Mouse (Mus musculus): ENCODE measurements at regions not wholly inside any gene's neighbourhood (a gene's known extent, or its start where the extent isn't known, plus 50 kb on each side); places are given as distances from the start of the nearest gene placed in this dataset.

GRCm38 (mm10) chr16:97686561-97686960, 75.6 kb upstream of the Tmprss2 start:
- no peak for DNase-seq (ENCODE audit: low spot score in 2 of 2)

- no peak for DNase-seq (ENCODE audit: low spot score in 2 of 2)
These were observed 74.7 kb upstream of the Tmprss2 start for GRCm38 (mm10) chr16:97685603-97686285.

GRCm38 (mm10) chr16:97681191-97681590, 70.2 kb upstream of the Tmprss2 start:
- DNase-seq (ENCODE audit: low spot score in 2 of 2): no peak

- DNase-seq (ENCODE audit: low spot score in 2 of 2): no peak
These were observed 68.8 kb upstream of the Tmprss2 start for GRCm38 (mm10) chr16:97679820-97680219.

GRCm38 (mm10) chr16:97679252-97679651, 68.3 kb upstream of the Tmprss2 start:
- DNase-seq (ENCODE audit: low spot score in 2 of 2): no peak

- no peak for DNase-seq (ENCODE audit: low spot score in 2 of 2)
These were observed 66.6 kb upstream of the Tmprss2 start for GRCm38 (mm10) chr16:97677621-97678020.

- no peak for DNase-seq (ENCODE audit: low spot score in 2 of 2)
These were observed 62.6 kb upstream of the Tmprss2 start for GRCm38 (mm10) chr16:97673576-97673975.

GRCm38 (mm10) chr16:97670131-97671038, 59.4 kb upstream of the Tmprss2 start:
- peak in 1 of 2 experiments; percentile 20 for DNase-seq (ENCODE audit: low spot score in 2 of 2)

- no peak for DNase-seq (ENCODE audit: low spot score in 2 of 2)
These were observed 56.5 kb upstream of the Tmprss2 start for GRCm38 (mm10) chr16:97667536-97667935.

GRCm38 (mm10) chr16:97665518-97665917, 54.5 kb upstream of the Tmprss2 start:
- no peak for DNase-seq (ENCODE audit: low spot score in 2 of 2)
